In genomic region chr6:108692986-108693385, GRCm38 (mm10) we compare ENCODE assay signal across 12 mouse cellular contexts.
"Had no signal": no experiment of that assay in that cellular context is flagged by ENCODE, and none has a peak within 500 bp of the region (broad histone marks: within the 10 kb centered on the region; RNA-seq: fewer than 3 reads in every experiment).

No protein-coding gene starts in this region.

- ATAC-seq: lung, postnatal 0 days; midbrain, embryonic 16.5 days had no signal

- DNase-seq: lung, adult 2 months; lung, postnatal 14 days; lung, postnatal 36 days; midbrain, embryonic 14.5 days; retina, postnatal 1 day; right cerebral cortex, adult 18-20 months; right cerebral cortex, postnatal 14 days; thymus, adult 2 months; thymus, postnatal 25 days; thymus, postnatal 4 days had no signal
